Mouse (Mus musculus): ENCODE results near the gene Mgat2.

Gene Mgat2

GRCm38 (mm10) chr12:69177526-69177925 is 6.4 kb upstream of the Mgat2 start:
- peak; percentile 70 for DNase-seq (ENCODE audit: low read depth, low spot score)

DNA sequence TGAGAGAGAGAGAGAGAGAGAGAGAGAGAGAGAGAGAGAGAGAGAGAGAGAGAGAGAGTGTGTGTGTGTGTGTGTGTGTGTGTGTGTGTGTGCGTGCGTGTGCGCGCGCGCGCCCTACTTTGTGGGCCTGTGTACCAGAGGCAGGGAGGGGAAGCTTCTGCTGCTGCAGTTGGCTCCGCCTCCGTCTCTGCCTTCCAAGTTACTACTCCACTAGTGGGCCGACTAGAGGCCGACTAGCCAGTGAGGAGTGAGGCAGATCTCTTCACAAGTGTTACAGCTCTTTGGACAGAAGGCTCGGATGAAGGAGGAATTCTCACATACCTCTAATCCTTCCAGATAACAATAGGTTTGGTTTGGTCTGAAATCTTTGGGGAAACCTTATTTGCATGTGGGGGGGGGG is 4.6 kb upstream of the Mgat2 start:
- peak; percentile 87 for DNase-seq (ENCODE audit: low read depth, low spot score)

DNA sequence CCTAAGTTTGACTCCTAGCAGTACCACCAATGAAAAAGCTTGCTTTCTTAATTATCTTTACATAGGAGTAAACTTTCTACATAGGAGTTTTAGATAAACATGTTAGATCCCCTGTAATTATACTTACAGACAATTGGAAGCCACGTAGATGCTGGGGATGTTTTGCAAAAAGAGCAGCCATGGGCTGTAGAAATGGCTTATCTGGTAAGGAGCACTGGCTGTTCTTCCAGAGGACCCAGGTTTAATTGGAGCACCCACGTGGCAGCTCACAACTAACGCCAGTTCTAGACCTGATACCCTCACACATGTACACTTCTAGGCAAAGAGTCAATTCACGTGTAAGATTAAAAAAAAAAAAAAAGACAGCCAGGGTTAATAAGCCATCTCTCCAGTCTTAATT is 2.2 kb upstream of the Mgat2 start:
- DNase-seq (ENCODE audit: low read depth, low spot score): no peak

DNA sequence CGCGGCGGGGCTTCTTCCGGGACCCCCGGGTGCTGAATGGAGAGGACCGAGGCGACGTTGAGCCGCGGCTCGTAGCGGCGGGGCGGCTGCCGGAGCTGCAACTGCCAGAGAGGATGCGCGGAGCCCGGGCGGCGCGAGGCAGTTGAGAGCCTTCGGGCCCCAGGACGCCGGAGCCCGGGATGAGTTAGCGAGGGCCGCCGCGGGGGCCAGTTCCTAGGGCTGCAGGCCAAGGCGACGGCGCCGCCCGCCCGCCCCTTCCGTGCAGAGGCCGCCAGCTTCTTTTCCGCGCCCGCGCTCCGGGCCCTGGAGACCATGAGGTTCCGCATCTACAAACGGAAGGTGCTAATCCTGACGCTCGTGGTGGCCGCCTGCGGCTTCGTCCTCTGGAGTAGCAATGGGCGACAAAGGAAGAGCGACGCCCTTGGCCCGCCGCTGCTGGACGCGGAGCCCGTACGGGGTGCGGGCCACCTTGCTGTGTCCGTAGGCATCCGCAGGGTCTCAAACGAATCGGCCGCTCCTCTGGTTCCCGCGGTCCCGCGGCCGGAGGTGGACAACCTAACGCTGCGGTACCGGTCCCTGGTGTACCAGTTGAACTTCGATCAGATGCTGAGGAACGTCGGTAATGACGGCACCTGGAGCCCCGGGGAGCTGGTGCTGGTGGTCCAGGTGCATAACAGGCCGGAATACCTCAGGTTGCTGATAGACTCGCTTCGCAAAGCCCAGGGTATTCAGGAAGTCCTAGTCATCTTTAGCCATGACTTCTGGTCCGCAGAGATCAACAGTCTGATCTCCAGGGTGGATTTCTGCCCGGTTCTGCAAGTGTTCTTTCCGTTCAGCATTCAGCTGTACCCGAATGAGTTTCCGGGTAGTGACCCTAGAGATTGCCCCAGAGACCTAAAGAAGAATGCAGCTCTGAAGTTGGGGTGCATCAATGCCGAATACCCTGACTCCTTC is 662 bp downstream of the Mgat2 start:
- DNase-seq (ENCODE audit: low read depth, low spot score): no peak

- no peak for DNase-seq (ENCODE audit: low read depth, low spot score)
Measured at GRCm38 (mm10) chr12:69185371-69185770, 1.4 kb downstream of the Mgat2 start.

DNA sequence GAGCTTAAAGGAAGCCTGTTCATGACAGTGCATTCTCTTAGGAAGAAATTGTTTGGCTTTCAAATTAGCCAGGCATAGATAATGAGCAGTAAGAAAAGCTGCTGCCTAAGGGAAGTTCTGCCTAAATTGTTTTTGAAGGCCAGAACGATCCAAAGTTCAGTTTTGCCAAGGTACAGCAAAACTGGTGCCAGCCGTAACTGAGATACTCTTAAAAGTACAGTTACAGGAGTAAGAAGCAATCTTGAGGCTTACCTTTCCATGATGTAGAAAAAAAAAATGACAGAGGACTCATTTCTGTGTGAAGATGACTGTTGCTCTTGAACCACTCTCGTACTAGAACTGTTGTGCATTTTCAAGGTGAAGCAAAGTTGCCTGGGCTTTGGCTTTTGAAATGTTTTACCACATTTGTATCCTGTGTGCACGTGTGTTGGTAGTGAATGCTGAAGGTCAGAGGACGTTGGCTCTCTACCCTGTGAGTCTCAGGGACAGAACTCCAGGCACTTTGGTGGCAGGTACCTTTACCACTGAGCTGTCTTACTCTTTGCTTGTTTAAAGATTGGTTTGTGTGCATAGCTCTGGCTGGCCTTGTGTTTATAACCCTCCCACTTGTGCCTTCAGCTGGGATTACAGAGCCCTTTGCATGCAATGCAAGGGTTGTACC is 3.0 kb downstream of the Mgat2 start:
- no peak for DNase-seq (ENCODE audit: low read depth, low spot score)

DNA sequence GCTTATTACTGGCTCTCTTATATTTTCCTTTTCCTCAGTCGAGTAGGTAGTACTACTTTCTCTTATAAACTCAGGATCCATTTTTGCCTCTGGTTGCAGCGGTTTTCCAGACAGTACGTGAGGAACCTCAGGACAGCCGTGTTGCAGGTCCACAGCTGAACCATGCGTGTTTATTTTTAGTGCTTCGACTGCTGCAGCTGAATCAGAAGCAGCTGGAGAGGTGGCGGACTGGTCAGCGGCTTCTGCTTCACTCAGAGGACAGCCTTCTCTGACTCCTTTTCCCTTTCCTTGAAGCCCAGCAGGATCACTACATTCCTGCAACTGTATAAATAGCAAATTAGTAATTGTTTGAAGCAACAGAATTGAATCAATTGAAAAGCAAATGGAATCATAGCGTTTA is 6.1 kb downstream of the Mgat2 start:
- no peak for DNase-seq (ENCODE audit: low read depth, low spot score)

DNA sequence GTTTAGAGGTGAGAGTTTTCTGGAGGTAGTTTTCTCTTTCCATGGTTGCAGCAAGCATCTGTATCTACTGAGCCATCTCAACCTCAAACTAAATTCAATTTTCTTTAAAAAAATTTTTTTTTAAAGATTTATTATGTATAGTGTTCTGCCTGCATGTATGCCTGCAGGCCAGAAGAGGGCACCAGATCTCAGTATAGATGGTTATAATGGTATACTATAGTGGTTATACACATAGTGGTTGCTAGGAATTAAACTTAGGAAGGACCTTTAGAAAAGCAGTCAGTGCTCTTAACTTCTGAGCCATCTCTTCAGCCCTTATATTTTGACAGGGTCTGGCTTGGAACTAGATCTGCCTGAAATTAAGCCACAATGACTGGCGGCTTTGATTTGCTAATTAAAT is 6.6 kb downstream of the Mgat2 start:
- DNase-seq (ENCODE audit: low read depth, low spot score): no peak

- no peak for DNase-seq (ENCODE audit: low read depth, low spot score)
Measured at GRCm38 (mm10) chr12:69191396-69191795, 7.4 kb downstream of the Mgat2 start.

DNA sequence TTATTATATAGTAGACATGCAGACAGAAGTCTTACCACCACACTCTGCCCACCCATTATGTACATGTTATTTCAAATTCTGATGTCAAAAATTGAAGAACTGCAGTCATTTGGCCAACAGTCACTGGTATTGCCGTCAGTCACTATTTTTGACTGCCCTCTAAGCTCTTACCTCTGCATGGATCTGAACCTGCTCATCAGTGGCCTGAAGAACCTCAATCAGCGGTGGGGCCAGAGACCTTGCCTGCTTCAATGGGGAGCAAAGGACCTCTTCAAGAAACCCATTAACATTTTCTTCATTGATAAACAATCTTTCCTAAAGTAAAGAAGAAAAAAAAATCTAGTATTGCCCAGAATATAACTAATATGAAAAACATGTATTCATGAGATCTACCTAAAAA is 8.7 kb downstream of the Mgat2 start:
- DNase-seq (ENCODE audit: low read depth, low spot score): no peak

GRCm38 (mm10) chr12:69196444-69197377 is 12.8 kb downstream of the Mgat2 start, which contains the start of gene Gm49383:
Gm49383 (minus strand) TSS chr12:69197104.
- peak; percentile 62 for DNase-seq (ENCODE audit: low read depth, low spot score)

DNA sequence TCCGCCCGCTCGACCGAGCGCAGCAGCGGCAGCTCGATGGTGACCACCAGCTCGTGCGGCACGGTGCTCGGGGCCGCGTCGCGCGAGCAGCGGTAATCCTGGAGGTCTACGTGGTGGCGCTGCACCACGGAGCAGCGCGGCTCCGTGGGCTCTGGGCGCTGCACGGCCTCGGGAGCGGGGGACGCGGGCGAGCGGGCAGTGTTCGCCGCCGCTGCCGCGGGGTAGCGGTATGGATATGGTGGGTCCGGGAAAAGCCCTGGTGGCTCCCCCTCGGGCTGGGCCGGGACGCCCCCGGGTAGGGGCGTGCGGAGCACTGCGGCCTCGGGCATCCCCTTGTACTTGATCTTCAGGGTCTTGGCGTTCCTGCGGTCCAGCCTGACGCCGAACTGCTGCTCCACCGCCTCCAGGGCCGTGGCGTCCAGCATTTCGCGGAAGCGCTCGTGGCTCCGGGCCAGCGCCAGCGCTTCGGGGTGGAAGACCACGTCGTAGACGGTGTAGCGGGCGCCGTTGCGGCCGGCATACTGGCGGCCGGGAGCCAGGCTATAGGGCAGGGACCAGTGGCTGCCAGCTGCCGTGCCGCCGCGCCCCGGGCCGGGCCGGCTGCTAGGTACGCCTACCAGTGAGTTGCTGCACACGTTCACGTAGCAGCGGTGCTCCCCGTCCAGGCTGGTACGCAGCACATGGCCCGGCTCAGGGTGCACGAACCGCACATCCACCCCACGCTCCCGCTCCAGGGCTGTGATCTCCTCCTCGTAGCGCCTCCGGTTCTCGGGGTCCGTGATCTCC is 13.6 kb downstream of the Mgat2 start:
- peak; percentile 81 for DNase-seq (ENCODE audit: low read depth, low spot score)

- DNase-seq (ENCODE audit: low read depth, low spot score): peak; percentile 71
Measured at GRCm38 (mm10) chr12:69198164-69198535, 14.2 kb downstream of the Mgat2 start, which contains the start of gene Dnaaf2. Dnaaf2 (minus strand) TSS chr12:69198429.

DNA sequence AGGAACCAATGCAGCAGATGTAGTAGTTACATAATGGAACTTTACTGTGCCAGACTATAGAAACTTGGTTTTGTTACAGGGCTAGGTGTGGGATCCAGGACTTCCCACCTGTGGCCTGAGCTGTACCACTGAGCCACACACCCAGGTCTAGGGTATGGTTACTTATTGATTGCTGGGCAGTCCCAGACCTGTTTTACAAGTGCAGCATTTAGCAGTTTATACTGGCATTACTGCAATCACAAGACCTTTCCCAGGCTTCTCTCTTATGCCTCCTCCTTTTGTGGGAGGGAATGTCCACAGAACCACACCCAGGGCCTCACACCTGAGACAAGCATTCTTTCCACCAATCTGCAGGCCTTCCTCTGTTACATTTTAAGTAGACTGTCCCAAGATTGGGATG is 15.0 kb downstream of the Mgat2 start:
- DNase-seq (ENCODE audit: low read depth, low spot score): no peak

GRCm38 (mm10) chr12:69204052-69204833 is 20.3 kb downstream of the Mgat2 start, which contains the start of gene Gm49384:
Gm49384 (minus strand) TSS chr12:69204267.
- peak; percentile 54 for DNase-seq (ENCODE audit: low read depth, low spot score)

GRCm38 (mm10) chr12:69207396-69207795 is 23.4 kb downstream of the Mgat2 start:
- no peak for DNase-seq (ENCODE audit: low read depth, low spot score)

GRCm38 (mm10) chr12:69207926-69208325 is 24.0 kb downstream of the Mgat2 start:
- no peak for DNase-seq (ENCODE audit: low read depth, low spot score)

DNA sequence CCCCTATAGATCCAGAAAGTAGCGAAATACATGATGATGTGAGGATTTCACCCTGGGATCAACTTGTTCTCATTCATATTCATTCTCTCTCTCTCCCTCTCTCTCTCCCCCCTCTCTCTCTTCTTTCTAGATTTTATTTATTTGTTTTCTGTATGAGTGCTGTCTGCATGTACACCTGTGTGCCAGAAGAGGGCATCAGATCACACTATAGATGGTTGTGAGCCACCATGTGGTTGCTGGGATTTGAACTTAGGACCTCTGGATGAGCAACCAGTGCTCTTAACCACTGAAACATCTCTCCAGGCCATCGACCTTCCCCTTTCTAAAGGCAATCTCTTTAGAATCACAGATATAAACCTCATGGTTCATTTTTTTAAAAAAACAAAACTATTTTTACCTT is 24.6 kb downstream of the Mgat2 start:
- peak; percentile 57 for DNase-seq (ENCODE audit: low read depth, low spot score)

- peak; percentile 93 for DNase-seq (ENCODE audit: low read depth, low spot score)
Measured at GRCm38 (mm10) chr12:69210056-69210979, 26.4 kb downstream of the Mgat2 start.
